Mouse (Mus musculus): Measurements from ENCODE around the gene 9130019O22Rik.

GRCm38 (mm10) chr7:127422247-127422646 lies 35.3 kb upstream of the 9130019O22Rik start:
- TF ChIP-seq CTCF (IDR thresholded peaks at IDR 0.05; ENCODE audit: insufficient read depth, low read length), result no peak
- no peak for TF ChIP-seq POLR2A (IDR thresholded peaks at IDR 0.05; ENCODE audit: borderline replicate concordance, extremely low read depth, low read depth, low read length)
